Mouse (Mus musculus) kidney, adult 2 months (tissue): ENCODE data around the gene Slc25a25.

Experiments used
- CTCF ChIP-seq: fragments of 200-500 bp; conservative IDR thresholded peaks from 2 replicates; pipeline ENCODE4 v1.5.1; 2011; ENCODE audit warnings: low read depth, mild to moderate bottlenecking, control low read depth, low read length, moderate library complexity, mixed read lengths; ENCODE audit not compliant: insufficient read depth, insufficient read length
- POLR2A ChIP-seq: fragments of 200-500 bp; IDR thresholded peaks from one replicate; pipeline ENCODE4 v1.6.1; 2011; ENCODE audit warnings: low read depth, low read length, control low read depth

- peak; percentile 27 for TF ChIP-seq POLR2A
- TF ChIP-seq CTCF = no peak
These were observed 55.7 kb downstream of the Slc25a25 start, which contains the start of gene Ptges2 for GRCm38 (mm10) chr2:32395484-32395945.
